Mouse (Mus musculus) kidney, adult 2 months (tissue): ENCODE measurements at regions not wholly inside any gene's neighbourhood (a gene's known extent, or its start where the extent isn't known, plus 50 kb on each side); places are given as distances from the start of the nearest gene placed in this dataset.

Source experiments
- CTCF ChIP-seq: fragments of 200-500 bp; conservative IDR thresholded peaks from 2 replicates; pipeline ENCODE4 v1.5.1; 2011; ENCODE audit warnings: low read depth, mild to moderate bottlenecking, control low read depth, low read length, moderate library complexity, mixed read lengths; ENCODE audit not compliant: insufficient read depth, insufficient read length
- POLR2A ChIP-seq: fragments of 200-500 bp; IDR thresholded peaks from one replicate; pipeline ENCODE4 v1.6.1; 2011; ENCODE audit warnings: low read depth, low read length, control low read depth

- TF ChIP-seq CTCF (no peak), POLR2A (no peak)
These were observed 69.8 kb upstream of the Plekha5 start for GRCm38 (mm10) chr6:140354082-140354481.
